Mouse (Mus musculus) G1E (cell line): ENCODE measurements around the gene Sox30. TPM values are rescaled to one million over a fixed set of nuclear protein-coding genes. Genes with fewer than 3 reads are reported as not detected.

Source experiments
- ATAC-seq: 2 replicates; pipeline ENCODE4 v1.8.0; 2016; ENCODE audit warnings: mild to moderate bottlenecking; ENCODE audit not compliant: insufficient number of reproducible peaks, poor library complexity, low FRiP score, severe bottlenecking; ENCODE audit errors: extremely low read depth
- DNase-seq: peaks from one replicate; pipeline ENCODE4 v3.0.0; 2012; ENCODE audit warnings: low spot score
- H3K27me3 ChIP-seq: 2 replicates; pipeline ENCODE4 v1.6.1; 2012; ENCODE audit warnings: mild to moderate bottlenecking, low read length, inconsistent platforms; ENCODE audit not compliant: insufficient read depth
- H3K36me3 ChIP-seq: replicated peaks from 2 replicates; pipeline ENCODE3; 2012; ENCODE audit warnings: mild to moderate bottlenecking, inconsistent platforms
- H3K4me1 ChIP-seq: 2 replicates; pipeline ENCODE4 v1.6.1; 2012; ENCODE audit warnings: low read depth, low read length, inconsistent platforms, mixed read lengths; ENCODE audit not compliant: insufficient read depth
- H3K4me3 ChIP-seq: 2 replicates; pipeline ENCODE4 v1.5.1; 2012; ENCODE audit warnings: low read depth, mild to moderate bottlenecking, inconsistent platforms, low read length, moderate library complexity, mixed read lengths
- H3K9me3 ChIP-seq: replicated peaks from 2 replicates; pipeline ENCODE4 v1.6.1; 2012; ENCODE audit warnings: inconsistent platforms
- CTCF ChIP-seq: IDR thresholded peaks from 2 replicates; pipeline ENCODE4 v1.5.1; 2012; ENCODE audit warnings: low read depth, low read length, inconsistent platforms, mixed read lengths
- GATA1 ChIP-seq: IDR thresholded peaks from 2 replicates; pipeline ENCODE4 v1.6.1; 2012; ENCODE audit warnings: borderline replicate concordance, low read length, inconsistent platforms, mixed read lengths
- GATA2 ChIP-seq: IDR thresholded peaks from 2 replicates; pipeline ENCODE4 v1.6.1; 2012; ENCODE audit warnings: low read depth, low read length, inconsistent platforms, borderline replicate concordance
- POLR2AphosphoS5 ChIP-seq: IDR thresholded peaks from 2 replicates; pipeline ENCODE4 v1.6.1; 2012; ENCODE audit warnings: low read depth, low read length, inconsistent platforms; ENCODE audit not compliant: insufficient replicate concordance
- TAL1 ChIP-seq: conservative IDR thresholded peaks from 2 replicates; pipeline ENCODE4 v1.6.1; 2012; ENCODE audit warnings: low read depth, low read length, inconsistent platforms, mixed read lengths
- polyA plus RNA-seq: library from polyadenylated mRNA; stranded (reverse); fragments of >175 nt; gene quantifications from 2 replicates; pipeline ENCODE4 v1.2.3, GENCODE M21; 2012
- total RNA-seq, 2 experiments: library from RNA; stranded (forward) in 1 of 2; stranded (reverse) in 1 of 2; fragments of 200-1000 nt in 1 of 2; fragments of >200 nt in 1 of 2; fragmentation: Nextera tagmentation in 1 of 2; gene quantifications; 2 replicates each; pipeline ENCODE4 v1.2.3; 2014 to 2017

The Sox30 gene
- total and polyA plus RNA-seq, 3 experiments, result 0.05 TPM; not detected in 2

DNA sequence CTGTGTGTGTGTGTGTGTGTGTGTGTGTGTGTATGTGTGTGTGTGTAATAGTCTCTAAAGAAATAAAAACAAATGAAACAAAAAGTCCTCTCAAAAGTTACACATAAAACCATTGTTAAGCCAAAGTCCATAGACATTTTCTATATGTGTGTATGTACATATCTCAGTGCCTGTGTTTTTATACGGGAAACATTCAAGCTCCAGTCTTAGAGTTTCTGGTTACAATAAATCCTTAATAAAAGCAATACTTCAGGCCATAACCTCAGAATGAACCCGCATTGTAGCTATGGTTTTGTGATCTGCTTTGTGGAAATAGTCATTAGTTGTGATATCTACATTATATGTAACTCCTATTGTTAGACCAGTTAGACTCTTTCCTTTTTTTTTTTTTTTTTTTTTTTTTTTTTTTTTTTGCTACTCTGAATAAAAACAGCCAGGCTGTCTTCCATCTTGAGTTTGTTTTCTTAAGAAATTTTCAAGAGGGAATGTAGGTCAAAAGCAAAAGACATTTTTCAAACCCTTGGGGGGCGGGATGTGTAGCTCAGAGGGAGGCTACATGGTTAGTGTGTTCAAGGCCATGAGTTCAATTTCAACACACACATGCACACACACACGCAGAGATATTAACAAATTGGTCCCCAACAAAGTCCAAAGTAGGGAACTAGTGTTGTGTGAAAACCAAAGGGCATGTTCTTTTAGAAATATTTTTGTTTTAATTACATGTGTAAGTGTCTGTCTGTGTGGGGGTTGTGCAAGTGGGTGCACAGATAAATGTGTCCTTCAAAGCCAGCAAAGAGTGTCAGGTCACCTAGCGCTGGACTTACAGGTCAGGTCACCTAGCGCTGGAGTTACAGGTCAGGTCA lies 48.1 kb downstream of the Sox30 start:
- Histone ChIP-seq H3K4me1 (no peaks in the 10 kb centered on the region), H3K9me3 (no peaks in the 10 kb centered on the region), H3K36me3 (no peaks in the 10 kb centered on the region), H3K27me3 (no peaks in the 10 kb centered on the region), H3K4me3 (no peak overlapping the region)
- ATAC-seq, result no peak
- DNase-seq, result no peak
- TF ChIP-seq GATA2, result no peak
- TF ChIP-seq POLR2AphosphoS5, result no peak
- TF ChIP-seq GATA1, result no peak
- TF ChIP-seq CTCF, result no peak

DNA sequence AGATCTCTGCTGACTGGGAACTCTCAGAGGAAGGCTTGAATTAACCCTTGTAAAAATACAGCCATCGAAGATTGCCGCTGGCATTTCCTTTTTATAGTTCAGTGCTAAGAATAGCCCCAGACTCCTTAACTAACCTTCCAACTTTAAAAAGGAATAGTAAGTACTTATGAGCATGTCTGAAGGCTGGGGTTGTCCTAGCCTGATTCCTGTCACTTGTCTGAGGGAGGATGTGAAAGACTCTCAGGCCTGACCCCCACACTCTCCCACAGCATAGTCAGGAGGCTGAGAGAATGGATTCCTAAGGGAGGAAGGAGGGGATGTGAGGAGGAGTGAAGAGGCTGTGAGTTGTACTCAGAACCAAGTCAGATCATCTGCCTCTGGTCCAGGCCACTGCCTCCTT lies 49.4 kb downstream of the Sox30 start:
- Histone ChIP-seq H3K4me3 (no peak overlapping the region), H3K9me3 (no peaks in the 10 kb centered on the region), H3K27me3 (no peaks in the 10 kb centered on the region), H3K36me3 (no peaks in the 10 kb centered on the region), H3K4me1 (no peaks in the 10 kb centered on the region)
- DNase-seq, result no peak
- TF ChIP-seq TAL1 (no peak), GATA1 (no peak), GATA2 (no peak), CTCF (no peak), POLR2AphosphoS5 (no peak)
- no peak for ATAC-seq

DNA sequence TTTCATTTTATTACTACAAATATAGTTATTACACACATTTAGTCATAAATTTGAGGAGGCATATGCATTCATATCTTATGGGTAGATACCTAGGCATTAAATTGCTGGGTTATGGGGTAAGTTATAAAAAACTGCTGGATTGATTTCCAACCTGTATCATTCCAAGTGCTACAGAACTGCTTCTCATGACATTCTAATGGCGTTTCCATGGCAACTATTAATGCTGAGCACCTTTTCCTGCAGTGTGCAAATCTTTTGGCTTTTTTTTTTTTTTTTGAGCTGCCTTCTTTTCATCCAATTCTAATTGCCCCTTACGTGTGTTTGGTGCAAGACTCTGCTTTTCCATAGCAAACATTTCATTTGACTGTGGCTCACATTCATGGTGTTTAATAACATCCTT lies 49.9 kb downstream of the Sox30 start:
- Histone ChIP-seq H3K36me3 (no peaks in the 10 kb centered on the region), H3K27me3 (no peaks in the 10 kb centered on the region), H3K9me3 (no peaks in the 10 kb centered on the region), H3K4me1 (no peaks in the 10 kb centered on the region), H3K4me3 (no peak overlapping the region)
- DNase-seq (no peak), ATAC-seq (no peak)
- TF ChIP-seq TAL1, result no peak
- no peak for TF ChIP-seq GATA1
- TF ChIP-seq GATA2, result no peak
- TF ChIP-seq POLR2AphosphoS5, result no peak
- TF ChIP-seq CTCF, result no peak

DNA sequence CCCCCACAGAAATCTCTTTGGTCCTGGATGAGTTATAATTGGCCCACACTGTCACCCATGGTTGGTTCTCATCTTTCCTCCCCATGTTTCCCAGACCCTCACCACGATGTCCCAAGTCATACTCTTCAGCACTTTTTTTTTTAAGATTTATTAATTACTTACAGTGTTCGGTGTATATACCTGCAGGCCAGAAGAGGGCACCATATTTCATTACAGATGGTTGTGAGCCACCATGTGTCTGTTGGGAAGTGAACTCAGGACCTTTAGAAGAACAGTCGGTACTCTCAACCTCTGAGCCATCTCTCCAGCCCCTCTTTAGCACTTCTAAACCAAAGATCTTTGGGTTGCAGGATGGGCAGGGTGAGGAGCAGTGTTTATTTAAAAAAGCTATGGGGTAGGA lies 51.4 kb downstream of the Sox30 start:
- Histone ChIP-seq H3K9me3 (no peaks in the 10 kb centered on the region), H3K27me3 (no peaks in the 10 kb centered on the region), H3K4me1 (no peaks in the 10 kb centered on the region), H3K4me3 (no peak overlapping the region), H3K36me3 (no peaks in the 10 kb centered on the region)
- ATAC-seq (no peak), DNase-seq (no peak)
- TF ChIP-seq GATA2 (no peak), CTCF (no peak), GATA1 (no peak), POLR2AphosphoS5 (no peak), TAL1 (no peak)

DNA sequence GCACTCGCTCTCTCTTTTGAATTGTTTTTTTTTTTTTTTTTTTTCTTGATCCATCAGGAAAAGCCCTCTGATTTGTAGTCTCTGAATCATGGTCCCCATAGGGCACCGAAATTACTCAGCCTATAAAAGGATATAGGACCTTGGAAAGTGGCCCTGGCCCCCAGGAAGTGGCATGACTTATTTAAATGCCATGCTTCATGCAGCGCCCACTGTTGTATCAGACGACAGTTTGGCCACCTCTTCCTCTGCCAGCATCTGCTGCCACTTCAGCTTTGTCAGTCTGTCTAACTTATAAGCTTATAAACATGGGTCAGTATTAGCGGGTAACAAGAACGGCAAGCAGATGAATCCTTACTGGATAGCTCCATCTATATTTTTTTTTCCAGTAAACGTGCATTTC lies 52.8 kb downstream of the Sox30 start:
- no peak for TF ChIP-seq GATA2
- TF ChIP-seq POLR2AphosphoS5, result no peak
- TF ChIP-seq CTCF, result no peak
- no peak for ATAC-seq

DNA sequence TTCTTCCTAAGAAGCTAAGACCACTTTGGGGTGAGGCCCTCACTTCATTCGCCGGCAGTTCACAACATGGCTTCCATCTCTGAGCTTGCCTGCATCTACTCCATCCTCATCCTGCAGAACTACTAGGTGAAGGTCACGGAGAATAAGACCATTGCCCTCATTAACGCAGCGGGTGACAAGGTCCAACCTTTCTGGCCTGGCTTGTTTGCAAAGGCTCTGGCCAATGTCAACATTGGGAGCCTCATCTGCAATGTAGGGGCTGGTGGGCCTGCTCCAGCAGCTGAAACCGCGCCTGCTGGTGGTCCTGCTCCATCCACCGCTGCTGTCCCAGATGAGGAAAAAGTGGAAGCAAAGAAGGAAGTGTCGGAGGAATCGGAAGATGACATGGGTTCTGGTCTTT lies 56.3 kb downstream of the Sox30 start:
- H3K27me3 ChIP-seq, result no peaks in the 10 kb centered on the region; the same call in 1 of the 2 replicates
- no peak overlapping the region for H3K4me3 ChIP-seq
- ATAC-seq, result no peak
- TF ChIP-seq POLR2AphosphoS5, result no peak
- no peak for TF ChIP-seq TAL1
- no peak for TF ChIP-seq GATA1
- TF ChIP-seq GATA2, result no peak
- no peak for TF ChIP-seq CTCF
- no peaks in the 10 kb centered on the region for H3K4me1 ChIP-seq
- no peaks in the 10 kb centered on the region for H3K36me3 ChIP-seq
- no peaks in the 10 kb centered on the region for H3K9me3 ChIP-seq
- DNase-seq, result no peak

More for the DNA sequence above, 52.8 kb downstream of the Sox30 start:
- Histone ChIP-seq H3K4me3 (no peak overlapping the region), H3K36me3 (no peaks in the 10 kb centered on the region), H3K4me1 (no peaks in the 10 kb centered on the region), H3K27me3 (no peaks in the 10 kb centered on the region), H3K9me3 (no peaks in the 10 kb centered on the region)
- DNase-seq, result no peak

DNA sequence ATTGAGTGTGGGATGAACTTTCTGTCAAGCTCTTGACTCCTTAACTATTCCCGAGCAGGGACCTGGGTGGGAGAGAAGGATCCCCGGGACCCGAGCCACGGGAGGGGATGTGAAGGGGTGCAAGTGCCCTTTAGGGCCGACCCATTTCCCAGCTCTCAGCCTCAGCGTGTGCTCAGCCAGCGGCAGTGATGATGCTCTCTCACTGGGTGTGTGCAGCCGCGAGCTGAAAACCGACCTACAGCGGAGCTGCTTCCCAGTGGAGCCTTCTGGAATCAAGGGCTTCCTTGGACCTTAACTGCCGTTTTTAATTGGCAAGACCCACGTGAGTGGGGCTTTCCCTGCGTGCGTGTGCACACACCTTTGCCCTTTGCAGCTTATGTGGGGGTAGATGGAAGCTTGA lies 58.8 kb downstream of the Sox30 start:
- ATAC-seq (no peak), DNase-seq (no peak)
- Histone ChIP-seq H3K36me3 (no peaks in the 10 kb centered on the region), H3K4me3 (no peak overlapping the region), H3K27me3 (no peaks in the 10 kb centered on the region; the same call in 1 of the 2 replicates), H3K4me1 (no peaks in the 10 kb centered on the region), H3K9me3 (no peaks in the 10 kb centered on the region)
- no peak for TF ChIP-seq TAL1
- no peak for TF ChIP-seq POLR2AphosphoS5
- TF ChIP-seq GATA1, result no peak
- TF ChIP-seq CTCF, result no peak
- no peak for TF ChIP-seq GATA2
